Mouse (Mus musculus): ENCODE results near the gene Slc38a4. TPM values are rescaled to one million over a fixed set of nuclear protein-coding genes. Genes with fewer than 3 reads are reported as not detected.
A peak's percentile ranks its signal among the peaks of the same experiment; 100 is the strongest.

The Slc38a4 gene
- polyA plus RNA-seq, 1 experiment from 2014 or later, result 54.2 TPM

DNA sequence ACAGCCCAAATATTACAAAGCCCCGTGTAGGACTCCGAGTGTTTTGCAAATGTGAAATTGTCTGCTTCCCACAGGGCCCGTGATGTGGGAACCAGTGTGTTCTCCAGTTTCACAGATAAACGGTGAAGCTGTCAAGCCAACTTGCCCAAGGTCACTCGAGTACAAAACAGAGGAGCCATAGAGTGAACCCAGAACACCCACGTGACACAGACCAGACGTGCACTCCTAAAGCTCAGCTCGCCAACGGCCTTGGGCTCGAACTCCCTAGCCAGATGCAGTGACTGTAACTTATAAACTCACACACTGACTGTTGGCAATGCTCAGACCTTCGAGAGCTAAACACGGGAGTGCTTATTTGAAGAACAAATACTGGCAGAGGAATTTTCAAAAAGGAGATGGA lies 5.3 kb downstream of the Slc38a4 start:
- peaks cover 12% of the 10 kb centered on the region for H3K4me1 ChIP-seq
- no peak overlapping the region for H3K9ac ChIP-seq
- 35% methylated on average over 12 of the region's 12 CpGs for whole genome bisulfite sequencing
- H3K9me3 ChIP-seq, result no peaks in the 10 kb centered on the region
- no peaks in the 10 kb centered on the region for H3K27me3 ChIP-seq (replicated peaks)
- no peak overlapping the region for H3K4me3 ChIP-seq (replicated peaks)
- no peak; the same call in 1 of the 2 replicates for ATAC-seq (ENCODE audit: insufficient read depth, low FRiP score, low read depth)
- H3K27ac ChIP-seq, result no peak overlapping the region
- H3K4me2 ChIP-seq, result no peak overlapping the region
- no peaks in the 10 kb centered on the region for H3K36me3 ChIP-seq

DNA sequence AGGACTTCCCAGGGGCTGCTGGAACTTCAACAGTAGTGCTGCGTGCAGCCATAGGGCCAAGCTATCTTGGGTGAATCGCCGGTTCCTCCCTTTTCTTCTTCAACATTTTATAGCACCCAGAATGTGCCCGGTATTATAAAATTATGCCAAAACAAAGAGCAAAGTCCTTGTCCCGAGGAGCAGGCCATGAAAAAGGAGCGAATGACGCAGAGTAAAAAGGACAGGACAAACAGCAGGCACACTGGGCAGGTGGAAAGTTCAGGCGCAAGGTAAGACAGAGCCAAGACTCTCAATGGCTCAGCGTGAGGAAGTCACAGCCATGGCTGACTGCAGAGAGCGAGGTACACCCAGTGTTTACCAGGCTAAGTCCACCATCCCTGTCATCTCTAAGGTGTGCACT lies 5.7 kb downstream of the Slc38a4 start:
- Histone ChIP-seq H3K4me2 (no peak overlapping the region), H3K27me3 (replicated peaks) (no peaks in the 10 kb centered on the region), H3K9ac (no peak overlapping the region), H3K36me3 (no peaks in the 10 kb centered on the region), H3K4me1 (peaks cover 12% of the 10 kb centered on the region), H3K4me3 (replicated peaks) (no peak overlapping the region), H3K27ac (no peak overlapping the region), H3K9me3 (no peaks in the 10 kb centered on the region)
- WGBS, result 60% methylated on average over 10 of the region's 10 CpGs
- ATAC-seq (ENCODE audit: insufficient read depth, low FRiP score, low read depth), result no peak

DNA sequence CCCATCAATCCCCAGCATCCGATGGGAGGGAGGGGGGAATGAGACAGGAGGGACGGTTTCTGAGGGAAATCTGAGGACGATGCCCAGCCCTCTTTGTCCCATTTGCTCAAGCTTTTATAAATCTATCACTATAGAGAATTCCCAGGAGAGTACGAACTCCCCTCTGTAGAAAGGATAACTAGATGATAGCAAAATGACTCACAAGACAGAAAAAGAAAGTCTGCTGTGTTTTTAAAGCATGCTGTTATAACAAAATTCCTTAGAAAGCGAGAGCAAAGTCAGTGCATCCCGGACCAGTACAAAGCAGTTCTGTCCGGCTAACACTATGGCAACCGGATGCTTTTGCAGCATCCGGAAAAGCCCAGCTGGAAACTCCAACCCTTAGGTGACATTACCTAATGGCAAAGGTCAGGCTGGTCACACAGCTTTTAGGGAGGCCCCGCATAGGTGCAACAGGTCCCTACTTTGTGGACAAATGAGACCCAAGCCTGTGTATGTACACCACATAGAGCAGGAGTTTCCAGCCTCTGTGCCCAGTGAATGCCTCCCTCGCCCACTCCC lies 6.4 kb downstream of the Slc38a4 start:
- no peak overlapping the region; the same call in 1 of the 2 replicates for H3K4me2 ChIP-seq
- no peak for ATAC-seq (ENCODE audit: insufficient read depth, low FRiP score, low read depth)
- H3K9ac ChIP-seq, result no peak overlapping the region
- H3K27ac ChIP-seq, result 0 out of 2 replicates have a peak overlapping the region, but pooled peaks have one; percentile 4
- H3K27me3 ChIP-seq (replicated peaks), result no peaks in the 10 kb centered on the region
- peaks cover 12% of the 10 kb centered on the region for H3K4me1 ChIP-seq
- no peaks in the 10 kb centered on the region for H3K9me3 ChIP-seq
- WGBS, result 38% methylated on average over 11 of the region's 11 CpGs
- H3K36me3 ChIP-seq, result no peaks in the 10 kb centered on the region
- no peak overlapping the region for H3K4me3 ChIP-seq (replicated peaks)

DNA sequence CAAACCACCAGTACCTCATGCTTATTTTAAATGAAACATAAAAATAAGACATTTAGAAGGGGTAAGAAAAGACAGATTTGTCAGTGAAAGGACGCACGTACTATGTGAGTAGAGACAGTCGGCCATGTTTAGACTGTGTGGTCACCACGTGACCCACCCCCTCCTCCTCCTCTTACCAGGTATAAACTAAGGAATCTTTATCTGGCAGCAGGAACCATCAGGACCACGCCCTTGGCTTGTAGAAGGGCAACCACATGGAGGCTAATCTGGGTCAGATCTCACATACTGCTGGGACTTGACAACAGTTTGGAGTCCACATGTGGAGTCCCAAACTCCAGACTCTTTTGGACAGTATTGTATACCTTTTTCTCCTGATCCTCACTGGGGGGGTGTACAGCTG lies 7.5 kb downstream of the Slc38a4 start:
- Histone ChIP-seq H3K9me3 (no peaks in the 10 kb centered on the region), H3K4me2 (no peak overlapping the region), H3K27me3 (replicated peaks) (no peaks in the 10 kb centered on the region), H3K4me3 (replicated peaks) (no peak overlapping the region), H3K27ac (no peak overlapping the region), H3K4me1 (peaks cover 12% of the 10 kb centered on the region), H3K9ac (no peak overlapping the region), H3K36me3 (no peaks in the 10 kb centered on the region)
- WGBS, result 65% methylated on average over 5 of the region's 5 CpGs
- no peak for ATAC-seq (ENCODE audit: insufficient read depth, low FRiP score, low read depth)

DNA sequence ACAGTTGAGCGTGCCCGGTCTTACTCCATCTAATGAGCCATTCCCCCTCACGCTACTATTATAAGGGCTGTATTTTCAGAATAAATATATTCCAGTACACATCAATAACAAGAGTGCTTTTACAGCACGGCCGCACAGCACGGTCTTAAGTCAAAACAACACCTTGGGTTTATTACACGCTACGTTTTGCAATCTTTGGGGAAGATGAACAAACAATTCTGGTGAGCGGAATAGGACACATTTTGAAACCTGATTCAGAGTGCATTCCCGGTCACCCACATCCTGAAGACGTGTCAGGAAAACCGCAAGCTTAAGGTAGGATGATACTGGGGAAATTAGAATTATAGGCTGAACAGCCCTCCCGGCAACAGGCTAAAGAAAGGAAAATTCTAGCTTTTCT lies 11.8 kb downstream of the Slc38a4 start:
- Histone ChIP-seq H3K27ac (no peak overlapping the region), H3K9me3 (no peaks in the 10 kb centered on the region), H3K27me3 (replicated peaks) (no peaks in the 10 kb centered on the region), H3K4me1 (peaks cover 9% of the 10 kb centered on the region), H3K36me3 (no peaks in the 10 kb centered on the region), H3K4me3 (replicated peaks) (no peak overlapping the region), H3K4me2 (no peak overlapping the region), H3K9ac (no peak overlapping the region)
- ATAC-seq (ENCODE audit: insufficient read depth, low FRiP score, low read depth), result no peak
- WGBS, result 92% methylated on average over 13 of the region's 13 CpGs

DNA sequence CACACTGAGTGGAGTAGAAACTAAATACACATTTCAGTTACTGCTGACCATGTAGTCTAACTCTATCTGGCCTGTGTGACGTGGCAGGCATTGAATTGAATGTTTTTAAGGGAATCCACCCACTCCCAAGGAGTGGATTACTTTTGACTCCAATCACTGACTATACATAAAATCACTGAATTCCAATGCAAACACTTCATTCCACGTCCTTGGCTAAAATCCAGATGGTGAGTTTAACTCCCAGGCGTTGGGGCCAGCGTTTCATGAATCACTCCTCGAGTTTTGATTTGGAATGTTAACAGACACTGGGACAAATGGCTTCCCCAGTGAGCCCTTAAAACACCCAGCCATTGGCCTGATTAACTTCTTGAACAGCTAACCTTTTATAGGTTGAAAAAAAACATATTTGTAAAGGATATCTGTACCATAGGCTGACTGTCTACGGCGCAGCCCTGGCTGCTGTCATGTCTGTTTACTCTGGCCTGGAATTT lies 13.7 kb downstream of the Slc38a4 start:
- Histone ChIP-seq H3K4me2 (no peak overlapping the region), H3K9ac (no peak overlapping the region), H3K9me3 (no peaks in the 10 kb centered on the region), H3K27ac (peak overlapping the region; percentile 80), H3K36me3 (no peaks in the 10 kb centered on the region), H3K27me3 (replicated peaks) (no peaks in the 10 kb centered on the region), H3K4me1 (peaks cover 9% of the 10 kb centered on the region), H3K4me3 (replicated peaks) (no peak overlapping the region)
- 17% methylated on average over 7 of the region's 7 CpGs for WGBS
- peak; percentile 68; the same call in 1 of the 2 replicates for ATAC-seq (ENCODE audit: insufficient read depth, low FRiP score, low read depth)

DNA sequence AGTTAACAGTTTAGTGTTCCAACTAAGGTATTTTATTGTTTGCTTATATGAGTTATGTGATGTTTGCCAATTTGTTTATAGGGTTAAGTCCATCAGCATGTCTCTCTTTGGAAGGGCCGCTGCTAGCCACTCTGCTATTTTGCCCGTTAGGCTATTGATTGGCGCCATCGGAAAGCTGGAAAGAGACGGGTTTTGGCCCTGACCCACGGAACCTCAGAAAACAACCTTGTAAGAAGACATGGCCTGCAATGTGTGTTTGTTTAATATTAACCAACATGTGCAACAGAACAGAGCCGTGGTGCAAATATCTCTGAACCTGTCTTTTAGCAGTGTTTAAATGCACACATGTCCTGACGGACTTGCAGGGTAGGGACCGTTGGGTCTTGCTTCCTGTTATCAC lies 14.6 kb downstream of the Slc38a4 start:
- ATAC-seq (ENCODE audit: insufficient read depth, low FRiP score, low read depth), result no peak
- 67% methylated on average over 9 of the region's 9 CpGs for WGBS
- Histone ChIP-seq H3K9me3 (no peaks in the 10 kb centered on the region), H3K27ac (peak overlapping the region; percentile 80), H3K4me1 (peaks cover 9% of the 10 kb centered on the region), H3K9ac (no peak overlapping the region), H3K27me3 (replicated peaks) (no peaks in the 10 kb centered on the region), H3K36me3 (no peaks in the 10 kb centered on the region), H3K4me3 (replicated peaks) (no peak overlapping the region), H3K4me2 (no peak overlapping the region)

DNA sequence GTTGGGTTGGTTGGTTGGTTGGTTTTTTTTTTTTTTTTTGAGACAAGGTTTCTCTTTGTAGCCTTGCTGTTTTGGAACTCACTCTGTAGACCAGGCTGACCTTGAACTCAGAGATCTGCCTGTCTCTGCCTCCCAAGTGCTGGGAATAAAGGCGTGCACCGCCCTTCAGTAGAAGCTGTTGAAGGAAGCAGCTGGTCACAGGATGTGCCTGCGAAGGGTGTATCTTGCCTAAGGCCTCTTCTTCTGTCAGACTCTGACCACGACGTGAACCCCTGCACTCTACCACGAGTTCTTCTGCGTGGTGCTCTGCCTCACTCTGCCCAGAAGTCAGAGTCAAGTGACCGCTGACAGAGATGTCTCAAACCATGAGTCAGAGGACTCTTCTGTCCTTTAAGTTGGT lies 18.0 kb downstream of the Slc38a4 start:
- no peak overlapping the region for H3K27ac ChIP-seq
- no peak overlapping the region for H3K4me2 ChIP-seq
- no peaks in the 10 kb centered on the region for H3K36me3 ChIP-seq
- no peak overlapping the region for H3K4me3 ChIP-seq (replicated peaks)
- no peak for ATAC-seq (ENCODE audit: insufficient read depth, low FRiP score, low read depth)
- no peaks in the 10 kb centered on the region for H3K9me3 ChIP-seq
- WGBS, result 89% methylated on average over 8 of the region's 8 CpGs
- H3K9ac ChIP-seq, result no peak overlapping the region
- no peaks in the 10 kb centered on the region for H3K27me3 ChIP-seq (replicated peaks)
- H3K4me1 ChIP-seq, result peaks cover 11% of the 10 kb centered on the region

DNA sequence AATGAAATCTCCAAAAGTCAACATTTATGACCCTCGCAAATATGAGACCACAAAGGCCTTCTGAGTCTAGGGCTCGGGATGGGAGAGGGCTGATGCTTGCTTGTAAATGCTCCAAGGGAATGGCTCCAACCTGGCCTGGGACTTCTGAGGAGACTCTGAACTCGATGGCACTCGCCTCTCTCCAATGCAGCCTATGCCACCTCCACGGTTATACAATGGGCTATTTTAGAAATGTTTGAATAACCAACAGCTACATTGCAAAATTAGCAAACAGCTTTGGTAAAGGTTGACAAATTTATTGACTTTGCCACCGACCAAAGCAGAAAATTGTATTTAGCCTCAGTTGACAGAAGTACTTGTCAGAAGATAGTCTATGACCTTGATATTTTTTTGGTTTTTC lies 19.9 kb downstream of the Slc38a4 start:
- no peaks in the 10 kb centered on the region for H3K9me3 ChIP-seq
- no peak overlapping the region for H3K9ac ChIP-seq
- peaks cover 4% of the 10 kb centered on the region; the same call in 1 of the 2 replicates for H3K4me1 ChIP-seq
- no peak for ATAC-seq (ENCODE audit: insufficient read depth, low FRiP score, low read depth)
- WGBS, result 58% methylated on average over 6 of the region's 6 CpGs
- no peak overlapping the region for H3K27ac ChIP-seq
- no peaks in the 10 kb centered on the region for H3K36me3 ChIP-seq
- no peak overlapping the region for H3K4me3 ChIP-seq (replicated peaks)
- H3K4me2 ChIP-seq, result no peak overlapping the region
- H3K27me3 ChIP-seq (replicated peaks), result no peaks in the 10 kb centered on the region

DNA sequence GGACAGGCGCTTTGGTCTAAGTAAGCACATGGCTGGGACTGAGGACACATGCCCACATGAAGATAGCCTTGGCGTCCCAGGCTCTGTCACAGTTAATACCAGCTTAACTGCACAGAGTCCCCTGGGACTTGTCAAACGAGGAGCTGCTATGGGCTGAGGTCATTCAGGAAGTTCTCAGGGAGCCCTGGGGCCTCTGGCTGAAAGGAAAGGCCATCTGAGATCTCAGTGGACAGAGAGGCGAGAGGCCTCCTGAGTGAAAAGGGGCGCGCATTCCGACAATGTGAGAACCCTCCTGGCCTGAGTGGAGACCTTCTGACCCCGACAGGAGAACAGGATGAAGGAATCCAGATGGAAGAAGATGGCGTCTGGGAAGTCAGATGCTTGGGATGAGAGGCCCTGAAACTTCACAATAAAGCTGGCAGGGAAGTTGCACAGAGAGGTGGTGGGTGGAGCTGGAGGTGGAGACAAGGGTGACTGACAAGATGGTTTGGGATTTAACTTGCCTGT lies 22.2 kb downstream of the Slc38a4 start:
- no peaks in the 10 kb centered on the region for H3K36me3 ChIP-seq
- WGBS, result 42% methylated on average over 9 of the region's 9 CpGs
- no peak overlapping the region for H3K9ac ChIP-seq
- no peak overlapping the region for H3K4me2 ChIP-seq
- no peak for ATAC-seq (ENCODE audit: insufficient read depth, low FRiP score, low read depth)
- peaks cover 4% of the 10 kb centered on the region; the same call in 1 of the 2 replicates for H3K4me1 ChIP-seq
- no peaks in the 10 kb centered on the region for H3K9me3 ChIP-seq
- H3K27ac ChIP-seq, result peak overlapping the region; percentile 26; the same call in 1 of the 2 replicates
- no peak overlapping the region for H3K4me3 ChIP-seq (replicated peaks)
- no peaks in the 10 kb centered on the region for H3K27me3 ChIP-seq (replicated peaks)

DNA sequence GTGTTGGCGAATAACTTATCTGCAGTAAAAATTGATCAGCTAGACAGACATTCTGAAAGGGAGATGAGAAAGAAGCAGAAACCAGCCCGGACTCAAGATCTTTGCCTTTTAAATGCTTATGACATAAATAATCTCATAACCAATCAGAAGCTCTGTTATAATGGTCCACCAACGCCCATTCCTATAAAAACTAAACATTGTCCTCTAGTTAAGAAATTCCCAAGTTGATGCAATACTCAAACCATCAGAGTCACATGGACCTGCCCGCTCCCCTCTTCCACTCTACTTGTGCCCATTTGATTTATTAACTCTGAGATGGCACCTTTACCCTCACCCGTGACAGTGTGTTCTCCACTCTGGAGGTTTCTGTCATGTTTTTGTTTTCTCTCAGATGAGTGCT lies 23.9 kb downstream of the Slc38a4 start:
- H3K27ac ChIP-seq, result no peak overlapping the region
- H3K9ac ChIP-seq, result no peak overlapping the region
- no peaks in the 10 kb centered on the region for H3K9me3 ChIP-seq
- ATAC-seq (ENCODE audit: insufficient read depth, low FRiP score, low read depth), result no peak
- 82% methylated on average over 5 of the region's 5 CpGs for WGBS
- H3K4me3 ChIP-seq (replicated peaks), result no peak overlapping the region
- no peaks in the 10 kb centered on the region for H3K27me3 ChIP-seq (replicated peaks)
- H3K4me2 ChIP-seq, result no peak overlapping the region
- H3K36me3 ChIP-seq, result no peaks in the 10 kb centered on the region
- H3K4me1 ChIP-seq, result peaks cover 4% of the 10 kb centered on the region; the same call in 1 of the 2 replicates

DNA sequence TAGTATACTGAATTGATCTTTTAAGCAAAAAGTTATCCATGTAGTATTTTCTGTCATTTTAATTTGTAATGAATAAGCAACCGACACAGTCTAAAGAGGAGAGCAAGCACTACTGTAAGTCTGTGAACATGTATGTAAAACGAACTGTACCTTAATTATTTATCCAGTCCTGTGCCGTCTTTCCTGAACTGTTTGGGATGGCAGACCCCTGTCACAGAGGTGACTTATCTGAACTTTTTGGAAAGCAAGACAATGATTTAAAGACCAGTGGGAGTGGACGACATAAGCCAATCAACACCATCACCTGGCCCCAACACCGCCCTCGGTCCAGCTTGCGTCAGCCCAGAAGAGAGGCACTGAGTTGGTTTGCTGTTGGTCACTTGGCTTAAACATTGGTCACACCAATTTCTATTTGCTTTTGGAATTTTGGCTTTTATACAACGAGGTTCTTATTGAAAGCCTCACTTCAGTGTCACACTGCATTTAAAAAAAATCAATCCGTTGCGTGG lies 24.7 kb downstream of the Slc38a4 start:
- H3K27me3 ChIP-seq (replicated peaks), result no peaks in the 10 kb centered on the region
- WGBS, result 88% methylated on average over 10 of the region's 10 CpGs

More for the DNA sequence above, 24.7 kb downstream of the Slc38a4 start:
- H3K4me3 ChIP-seq (replicated peaks), result no peak overlapping the region
- no peaks in the 10 kb centered on the region for H3K9me3 ChIP-seq
- H3K9ac ChIP-seq, result no peak overlapping the region
- no peak overlapping the region for H3K4me2 ChIP-seq
- H3K4me1 ChIP-seq, result peaks cover 4% of the 10 kb centered on the region; the same call in 1 of the 2 replicates
- ATAC-seq (ENCODE audit: insufficient read depth, low FRiP score, low read depth), result no peak
- no peaks in the 10 kb centered on the region for H3K36me3 ChIP-seq
- H3K27ac ChIP-seq, result no peak overlapping the region

Data from stomach, embryonic 15.5 days (tissue).